Mouse (Mus musculus) frontal cortex, postnatal 10 days (tissue): ENCODE data around the gene Rbm43.
"Not testable (repeated sequence)": the region's sequence is repeated elsewhere in the genome, so short reads cannot be mapped to it uniquely, and the experiment has no call there.

Source experiments
- DNase-seq, 2 experiments: peaks; one replicate each; pipeline ENCODE4 v3.0.0; 2022; ENCODE audit warnings: low spot score in 2 of 2, mixed read lengths in 1 of 2

Rbm43 gene

DNA sequence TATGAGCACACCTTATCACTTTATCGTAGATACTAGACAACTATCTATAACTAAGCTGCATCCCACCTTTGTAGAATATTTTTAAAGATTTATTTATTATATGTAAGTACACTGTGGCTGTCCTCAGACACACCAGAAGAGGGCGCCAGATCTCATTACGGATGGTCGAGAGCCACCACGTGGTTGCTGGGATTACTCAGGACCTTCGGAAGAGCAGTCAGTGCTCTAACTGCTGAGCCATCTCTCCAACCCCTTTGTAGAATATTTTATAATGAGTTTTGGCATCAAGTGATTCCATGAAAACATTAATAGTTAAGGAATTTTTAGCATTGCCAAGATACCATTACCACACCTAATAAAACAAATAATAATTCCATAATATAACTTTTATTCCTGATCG, 20.4 kb downstream of the Rbm43 start:
- DNase-seq, result no peak

DNA sequence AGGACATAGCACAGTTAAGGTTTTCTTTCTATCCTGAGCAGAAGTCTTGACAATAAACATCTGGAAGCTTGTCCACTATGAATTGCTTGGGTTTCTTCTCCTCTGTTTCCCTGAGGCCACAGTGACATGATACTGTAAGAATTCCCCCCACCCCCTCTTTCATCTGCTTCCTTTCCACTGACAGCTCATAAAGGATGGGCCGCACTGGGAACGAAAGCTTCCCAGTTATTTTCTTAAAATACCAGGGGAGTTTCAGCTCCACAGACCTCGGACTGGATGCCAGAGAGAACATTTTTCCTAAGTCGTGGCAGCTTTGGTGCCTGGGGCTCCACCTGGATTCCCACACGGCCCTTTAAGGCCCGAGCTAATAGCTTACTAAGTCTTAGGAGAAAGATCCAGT, 22.2 kb downstream of the Rbm43 start:
- no peak for DNase-seq

- DNase-seq, result no peak
Measured at GRCm38 (mm10) chr2:51911864-51912263, 23.1 kb downstream of the Rbm43 start.

GRCm38 (mm10) chr2:51907538-51908110, 27.3 kb downstream of the Rbm43 start:
- DNase-seq, result no peak

- no peak for DNase-seq
Measured at GRCm38 (mm10) chr2:51905637-51906036, 29.3 kb downstream of the Rbm43 start.

- DNase-seq, result no peak
Measured at GRCm38 (mm10) chr2:51892411-51892901, 42.5 kb downstream of the Rbm43 start.

DNA sequence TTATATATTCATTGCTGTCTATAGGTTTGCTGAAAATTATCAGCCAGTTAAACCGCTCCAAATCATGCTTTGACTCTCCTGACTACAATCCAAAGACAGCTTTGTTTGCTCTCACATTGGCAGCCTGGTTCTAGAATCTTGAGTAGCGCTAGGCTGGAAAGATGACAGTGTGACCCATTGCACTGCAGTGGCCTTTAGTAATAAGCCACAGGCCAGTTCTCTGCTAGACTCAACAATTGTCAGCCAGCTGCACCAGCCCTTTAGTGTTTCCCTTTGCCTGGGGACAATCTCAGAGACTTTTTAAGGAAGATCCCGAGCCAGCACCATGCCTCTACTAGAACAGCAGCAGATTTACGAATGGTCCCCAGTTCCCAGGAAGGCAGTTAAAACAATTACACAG, 44.0 kb downstream of the Rbm43 start:
- no peak for DNase-seq

- DNase-seq, result not testable (repeated sequence)
Measured at GRCm38 (mm10) chr2:51890139-51890538, 44.8 kb downstream of the Rbm43 start.

DNA sequence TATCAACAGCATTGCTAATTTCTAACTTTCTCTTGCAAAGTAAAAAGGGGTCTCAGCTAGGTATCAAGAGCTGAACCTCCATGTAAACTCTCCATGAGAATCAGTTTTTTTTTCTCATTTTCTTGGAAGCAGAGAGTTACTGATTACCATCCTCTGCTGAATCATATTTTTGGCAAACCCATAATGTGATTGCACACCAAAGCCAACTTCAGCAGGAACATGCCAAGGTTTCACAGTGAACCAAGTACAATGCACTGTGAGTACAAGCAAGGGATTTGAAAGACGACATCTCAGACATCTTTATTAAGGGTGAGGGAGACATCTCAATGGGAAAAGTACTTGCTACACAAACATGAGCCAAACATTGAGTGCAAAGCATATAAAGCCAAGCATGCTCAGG, 54.8 kb downstream of the Rbm43 start:
- DNase-seq, result no peak
